Mouse (Mus musculus) heart, embryonic 14.5 days (tissue): ENCODE measurements around the gene Ccdc155. TPM values are rescaled to one million over a fixed set of nuclear protein-coding genes. Genes with fewer than 3 reads are reported as not detected.

ENCODE experiments used
- ATAC-seq: fragments of 200-750 bp; cut with Nextera tagmentation; 2 replicates; pipeline ENCODE4 v1.8.0; 2017; ENCODE audit warnings: low read depth, moderate TSS enrichment; ENCODE audit not compliant: insufficient number of reproducible peaks, insufficient read depth, low FRiP score
- H3K27ac ChIP-seq, 2 experiments: fragments of 200-500 bp in 1 of 2; fragments of 300-500 bp in 1 of 2; sonication (generic) in 1 of 2; replicated peaks in 1 of 2; 2 replicates each; pipeline ENCODE4 v1.5.1; 2012 to 2014; ENCODE audit warnings: low read depth in 2 of 2, low read length in 2 of 2, control low read depth in 1 of 2, mild to moderate bottlenecking in 1 of 2, mixed read lengths in 1 of 2; ENCODE audit not compliant: control insufficient read depth in 1 of 2, insufficient read depth in 1 of 2
- H3K27me3 ChIP-seq: fragments of 300-500 bp; sonication (generic); 2 replicates; pipeline ENCODE4 v1.6.1; 2014; ENCODE audit warnings: mild to moderate bottlenecking, low read length, control low read depth; ENCODE audit not compliant: control insufficient read depth, insufficient read depth
- H3K36me3 ChIP-seq: fragments of 300-500 bp; sonication (generic); 2 replicates; pipeline ENCODE4 v1.6.1; 2014; ENCODE audit warnings: mild to moderate bottlenecking, control low read depth, low read length, mixed read lengths; ENCODE audit not compliant: control insufficient read depth, insufficient read depth
- H3K4me1 ChIP-seq, 2 experiments: fragments of 200-500 bp in 1 of 2; fragments of 300-500 bp in 1 of 2; sonication (generic) in 1 of 2; 2 replicates each; pipeline ENCODE4 v1.6.1; 2012 to 2014; ENCODE audit warnings: low read length in 2 of 2, control low read depth in 1 of 2, mixed read lengths in 1 of 2; ENCODE audit not compliant: control insufficient read depth in 2 of 2, insufficient read depth in 2 of 2
- H3K4me2 ChIP-seq: fragments of 300-500 bp; sonication (generic); 2 replicates; pipeline ENCODE4 v1.6.1; 2014; ENCODE audit warnings: mild to moderate bottlenecking, low read length
- H3K4me3 ChIP-seq, 2 experiments: fragments of 200-500 bp in 1 of 2; fragments of 300-500 bp in 1 of 2; sonication (generic) in 1 of 2; 2 replicates each; pipeline ENCODE4 v1.5.1; 2012 to 2014; ENCODE audit warnings: low read length in 2 of 2, mild to moderate bottlenecking in 2 of 2, control low read depth in 1 of 2, low read depth in 1 of 2, moderate library complexity in 1 of 2; ENCODE audit not compliant: control insufficient read depth in 1 of 2, insufficient read depth in 1 of 2
- H3K9ac ChIP-seq: fragments of 300-500 bp; sonication (generic); 2 replicates; pipeline ENCODE4 v1.6.1; 2014; ENCODE audit warnings: mild to moderate bottlenecking, low read length
- H3K9me3 ChIP-seq: fragments of 300-500 bp; sonication (generic); 2 replicates; pipeline ENCODE4 v1.6.1; 2016; ENCODE audit warnings: low read length, control low read depth; ENCODE audit not compliant: control insufficient read depth
- WGBS: fragments of 180-500 bp; shearing (Covaris S2); extraction: QIAGEN DNeasy Blood & Tissue Kit; methylation state at CpG from one replicate; pipeline ENCODE4 v1.1.7; 2014; 5-methylcytosine and 5-hydroxymethylcytosine counted together
- polyA plus RNA-seq: library from polyadenylated mRNA; unstranded; fragments of >200 nt; fragmentation: Nextera tagmentation; extraction: Ambion mirVana; gene quantifications from 2 replicates; pipeline ENCODE4 v1.2.1, GENCODE M21; 2014

Ccdc155 gene
- polyA plus RNA-seq, 1 experiment from 2014 or later: 0.32 TPM

DNA sequence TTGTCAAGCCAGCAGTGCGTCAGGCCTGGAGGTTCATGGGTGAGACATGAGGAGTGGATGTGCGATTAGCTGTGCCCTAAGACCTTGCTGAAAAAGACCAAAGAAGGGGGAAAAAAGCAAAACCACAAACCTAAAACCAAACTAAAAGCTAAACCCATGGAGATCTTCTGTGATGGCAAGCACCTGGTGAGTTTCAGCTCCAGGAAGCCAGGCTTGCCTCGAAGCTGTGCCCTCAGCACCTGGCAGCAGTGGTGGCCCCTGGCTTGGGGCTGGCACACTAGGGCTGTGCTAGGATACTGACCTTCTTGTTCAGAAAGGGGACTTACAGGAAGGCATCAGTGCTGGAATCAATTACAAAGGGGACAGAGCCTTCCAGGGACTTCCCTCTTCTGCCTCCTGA is 63.4 kb downstream of the Ccdc155 start:
- Histone ChIP-seq H3K9ac (no peak overlapping the region), H3K4me1 (no peaks in the 10 kb centered on the region; a peak in 1 of 4 replicates), H3K36me3 (peaks cover 44% of the 10 kb centered on the region), H3K4me3 (no peak overlapping the region), H3K4me2 (no peak overlapping the region), H3K9me3 (no peaks in the 10 kb centered on the region), H3K27me3 (no peaks in the 10 kb centered on the region), H3K27ac (no peak overlapping the region)
- 92% methylated on average over 3 of the region's 3 CpGs for WGBS
- no peak for ATAC-seq

DNA sequence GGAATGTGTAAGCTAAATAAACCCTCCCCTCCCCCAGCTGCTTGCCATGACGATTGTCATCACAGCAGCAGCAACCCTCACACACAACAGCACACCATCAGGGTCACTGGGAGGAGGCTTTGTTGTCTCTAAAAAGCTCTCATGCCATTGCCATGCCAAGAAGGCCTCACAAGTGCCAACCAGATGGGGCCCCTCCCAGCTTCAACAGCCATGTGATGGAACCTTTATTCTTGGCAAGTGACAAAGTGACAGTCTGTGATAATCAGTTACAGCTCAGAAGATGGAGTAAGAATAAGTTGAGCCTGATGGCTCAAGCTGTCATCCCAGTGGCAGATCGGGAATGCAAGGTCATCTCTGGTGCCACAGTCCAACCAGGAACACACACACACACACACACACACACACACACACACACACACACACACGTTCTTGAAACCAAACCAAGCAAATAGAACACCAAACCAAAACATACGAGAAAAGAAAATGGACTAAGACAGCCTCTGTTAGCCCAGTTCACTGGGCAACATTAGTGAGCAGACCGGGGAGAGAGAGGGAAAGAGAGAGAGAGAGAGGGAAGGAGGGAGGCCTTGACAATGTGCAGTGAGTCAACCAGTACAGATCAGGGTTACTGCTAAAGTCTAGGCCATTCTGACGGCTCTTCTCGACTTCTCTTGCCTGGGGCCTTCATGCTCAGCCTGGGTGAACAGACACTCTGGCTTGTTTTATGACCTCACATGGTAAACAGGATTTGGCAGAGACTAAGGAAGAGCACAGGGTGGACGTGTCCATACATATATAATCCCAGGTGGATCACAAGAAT is 64.6 kb downstream of the Ccdc155 start:
- Histone ChIP-seq H3K36me3 (peaks cover 32% of the 10 kb centered on the region), H3K27ac (no peak overlapping the region), H3K4me3 (no peak overlapping the region), H3K27me3 (peaks cover 6% of the 10 kb centered on the region; the same call in 1 of the 2 replicates), H3K4me2 (no peak overlapping the region), H3K9ac (no peak overlapping the region), H3K4me1 (peaks cover 0 to 5% of the 10 kb centered on the region in 2 experiments; a peak in 2 of 4 replicates), H3K9me3 (no peaks in the 10 kb centered on the region)
- WGBS: 67% methylated on average over 8 of the region's 8 CpGs
- ATAC-seq: no peak

- H3K36me3 ChIP-seq: peaks cover 16% of the 10 kb centered on the region
- H3K9me3 ChIP-seq: no peaks in the 10 kb centered on the region
- H3K4me3 ChIP-seq: no peak overlapping the region
- peaks cover 6% of the 10 kb centered on the region; the same call in 1 of the 2 replicates for H3K27me3 ChIP-seq
- H3K27ac ChIP-seq: no peak overlapping the region
- 85% methylated on average over 1 of the region's 1 CpGs for whole genome bisulfite sequencing
- no peak for ATAC-seq
- no peak overlapping the region; the same call in 1 of the 2 replicates for H3K9ac ChIP-seq
- H3K4me2 ChIP-seq: no peak overlapping the region
- peaks cover 0 to 5% of the 10 kb centered on the region in 2 experiments; a peak in 2 of 4 replicates for H3K4me1 ChIP-seq
Measured at GRCm38 (mm10) chr7:45138403-45138802, 66.3 kb downstream of the Ccdc155 start.

DNA sequence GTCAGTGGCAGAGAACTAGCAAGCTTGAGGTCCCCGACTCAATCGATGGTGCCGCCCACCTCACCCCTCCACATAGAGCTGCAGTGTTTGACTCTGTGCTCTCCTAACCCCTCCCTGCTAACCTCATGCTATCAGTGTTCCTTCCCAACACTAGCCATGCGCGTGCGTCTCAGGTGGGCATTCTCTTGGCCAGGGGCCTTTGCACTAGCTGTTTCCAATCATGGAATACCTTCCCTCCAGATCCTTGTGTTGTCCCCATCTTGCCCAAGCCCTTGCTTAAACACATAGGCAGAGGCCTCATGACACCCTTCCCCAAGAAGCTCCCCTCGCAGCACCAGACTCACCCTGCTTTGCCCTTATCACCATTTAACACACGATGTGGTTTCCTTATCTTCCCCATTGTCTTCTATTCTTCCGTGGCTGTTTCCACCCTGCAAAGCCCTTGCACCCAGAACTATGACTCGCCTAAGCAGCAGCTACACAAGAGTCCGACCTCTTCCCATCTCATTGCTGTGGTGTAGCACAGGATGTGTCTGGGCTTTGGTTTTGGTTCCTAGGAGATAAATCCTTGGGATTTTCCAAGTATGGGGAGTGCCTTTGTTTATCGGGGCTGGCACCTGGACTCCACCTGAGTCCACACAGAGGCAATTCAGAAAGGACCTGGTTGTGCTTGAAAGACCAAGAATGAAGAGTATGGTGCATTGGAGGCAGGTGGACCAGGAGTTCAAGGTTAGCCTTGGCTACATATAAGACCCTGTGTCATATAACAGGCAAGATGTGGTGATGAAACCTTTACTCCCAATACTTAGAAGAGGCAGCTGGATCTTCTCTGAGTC is 67.3 kb downstream of the Ccdc155 start:
- no peak overlapping the region for H3K4me3 ChIP-seq
- no peak overlapping the region for H3K9ac ChIP-seq
- peaks cover 0 to 5% of the 10 kb centered on the region in 2 experiments; a peak in 2 of 4 replicates for H3K4me1 ChIP-seq
- no peak for ATAC-seq
- H3K36me3 ChIP-seq: peaks cover 6% of the 10 kb centered on the region
- H3K4me2 ChIP-seq: no peak overlapping the region
- peaks cover 6% of the 10 kb centered on the region; the same call in 1 of the 2 replicates for H3K27me3 ChIP-seq
- no peaks in the 10 kb centered on the region for H3K9me3 ChIP-seq
- H3K27ac ChIP-seq: no peak overlapping the region
- 61% methylated on average over 12 of the region's 12 CpGs for WGBS

- Histone ChIP-seq H3K9me3 (no peaks in the 10 kb centered on the region), H3K4me2 (peak within 1 kb of the TSS; percentile 79), H3K27me3 (peaks cover 6% of the 10 kb centered on the region; the same call in 1 of the 2 replicates), H3K4me1 (peaks cover 0 to 8% of the 10 kb centered on the region in 2 experiments; a peak in 2 of 4 replicates), H3K36me3 (no peaks in the 10 kb centered on the region), H3K9ac (peak within 1 kb of the TSS; percentile 75), H3K27ac (no peak within 1 kb of the TSS), H3K4me3 (peak within 1 kb of the TSS; percentile 60 to 79)
- ATAC-seq: peak; percentile 64
- WGBS: 2% methylated on average over 29 of the region's 29 CpGs
Measured at GRCm38 (mm10) chr7:45135993-45136567, 68.6 kb downstream of the Ccdc155 start, which contains the start of the genes Gm45713 and Flt3l. Gm45713 (minus strand) TSS chr7:45136231. Flt3l (minus strand) TSS chr7:45136432.

- no peak overlapping the region for H3K27ac ChIP-seq
Measured at GRCm38 (mm10) chr7:45135370-45135769, 69.3 kb downstream of the Ccdc155 start.

GRCm38 (mm10) chr7:45134544-45135026 is 70.1 kb downstream of the Ccdc155 start:
- Histone ChIP-seq H3K27me3 (peaks cover 6% of the 10 kb centered on the region; the same call in 1 of the 2 replicates), H3K9me3 (no peaks in the 10 kb centered on the region), H3K36me3 (no peaks in the 10 kb centered on the region), H3K4me1 (peaks cover 2 to 12% of the 10 kb centered on the region in 2 experiments; a peak in 3 of 4 replicates), H3K4me3 (no peak overlapping the region), H3K27ac (no peak overlapping the region), H3K4me2 (no peak overlapping the region), H3K9ac (no peak overlapping the region)
- WGBS: 14% methylated on average over 12 of the region's 12 CpGs
- peak; percentile 38; the same call in 1 of the 2 replicates for ATAC-seq

More at GRCm38 (mm10) chr7:45135370-45135769, 69.3 kb downstream of the Ccdc155 start:
- Histone ChIP-seq H3K36me3 (no peaks in the 10 kb centered on the region), H3K9ac (no peak overlapping the region), H3K4me1 (peaks cover 0 to 8% of the 10 kb centered on the region in 2 experiments; a peak in 2 of 4 replicates), H3K27me3 (peaks cover 6% of the 10 kb centered on the region; the same call in 1 of the 2 replicates), H3K4me3 (peak overlapping the region in 1 of 2 experiments; percentile 60; a peak in 1 of 4 replicates), H3K9me3 (no peaks in the 10 kb centered on the region), H3K4me2 (peak overlapping the region; percentile 79)
- no peak for ATAC-seq
- 59% methylated on average over 3 of the region's 3 CpGs for WGBS
